Mouse (Mus musculus): Measurements from ENCODE around the gene Rcbtb2.

Gene Rcbtb2

GRCm38 (mm10) chr14:73148125-73148524, 25.3 kb downstream of the Rcbtb2 start:
- no peak for DNase-seq (ENCODE audit: low spot score)

GRCm38 (mm10) chr14:73161303-73161702, 38.5 kb downstream of the Rcbtb2 start:
- DNase-seq (ENCODE audit: low spot score): peak; percentile 45

GRCm38 (mm10) chr14:73162192-73162800, 39.5 kb downstream of the Rcbtb2 start:
- no peak for DNase-seq (ENCODE audit: low spot score)

GRCm38 (mm10) chr14:73163363-73163998, 40.6 kb downstream of the Rcbtb2 start:
- no peak for DNase-seq (ENCODE audit: low spot score)

- peak; percentile 11 for DNase-seq (ENCODE audit: low spot score)
These were observed 42.3 kb downstream of the Rcbtb2 start for GRCm38 (mm10) chr14:73165136-73165535.

GRCm38 (mm10) chr14:73168605-73169004, 45.8 kb downstream of the Rcbtb2 start:
- no peak for DNase-seq (ENCODE audit: low spot score)

GRCm38 (mm10) chr14:73169926-73170844, 47.3 kb downstream of the Rcbtb2 start:
- peak; percentile 18 for DNase-seq (ENCODE audit: low spot score)

- no peak for DNase-seq (ENCODE audit: low spot score)
These were observed 49.6 kb downstream of the Rcbtb2 start for GRCm38 (mm10) chr14:73172196-73173011.

GRCm38 (mm10) chr14:73173662-73174061, 50.8 kb downstream of the Rcbtb2 start:
- DNase-seq (ENCODE audit: low spot score): no peak

- no peak for DNase-seq (ENCODE audit: low spot score)
These were observed 51.5 kb downstream of the Rcbtb2 start for GRCm38 (mm10) chr14:73174091-73174995.

- DNase-seq (ENCODE audit: low spot score): no peak
These were observed 52.2 kb downstream of the Rcbtb2 start for GRCm38 (mm10) chr14:73175031-73175430.

- DNase-seq (ENCODE audit: low spot score): peak; percentile 33
These were observed 53.0 kb downstream of the Rcbtb2 start for GRCm38 (mm10) chr14:73175814-73176213.

- no peak for DNase-seq (ENCODE audit: low spot score)
These were observed 53.4 kb downstream of the Rcbtb2 start for GRCm38 (mm10) chr14:73176266-73176665.

- DNase-seq (ENCODE audit: low spot score): no peak
These were observed 55.1 kb downstream of the Rcbtb2 start for GRCm38 (mm10) chr14:73177961-73178360.

GRCm38 (mm10) chr14:73179221-73179681, 56.4 kb downstream of the Rcbtb2 start:
- DNase-seq (ENCODE audit: low spot score): no peak

- no peak for DNase-seq (ENCODE audit: low spot score)
These were observed 57.8 kb downstream of the Rcbtb2 start for GRCm38 (mm10) chr14:73180671-73181070.

GRCm38 (mm10) chr14:73181144-73181543, 58.3 kb downstream of the Rcbtb2 start:
- DNase-seq (ENCODE audit: low spot score): no peak

GRCm38 (mm10) chr14:73186875-73187274, 64.0 kb downstream of the Rcbtb2 start:
- DNase-seq (ENCODE audit: low spot score): no peak

GRCm38 (mm10) chr14:73199058-73199457, 76.2 kb downstream of the Rcbtb2 start:
- no peak for DNase-seq (ENCODE audit: low spot score)

- no peak for DNase-seq (ENCODE audit: low spot score)
These were observed 78.6 kb downstream of the Rcbtb2 start for GRCm38 (mm10) chr14:73201447-73201846.

GRCm38 (mm10) chr14:73204016-73204415, 81.2 kb downstream of the Rcbtb2 start:
- DNase-seq (ENCODE audit: low spot score): no peak
